Mouse (Mus musculus): ENCODE measurements around the gene Gm4707. TPM values are rescaled to one million over a fixed set of nuclear protein-coding genes. Genes with fewer than 3 reads are reported as not detected.
"Not testable (repeated sequence)": the region's sequence is repeated elsewhere in the genome, so short reads cannot be mapped to it uniquely, and the experiment has no call there.

The Gm4707 gene
- polyA plus RNA-seq, 1 experiment from 2014 or later, result 0.80 TPM

- Histone ChIP-seq H3K36me3 (ENCODE audit: insufficient read depth, low read length) (no peaks in the 10 kb centered on the region), H3K9ac (ENCODE audit: low read depth, low read length) (no peak overlapping the region), H3K4me2 (ENCODE audit: low read length) (peak overlapping the region; percentile 67), H3K4me1 (replicated peaks; ENCODE audit: insufficient read depth, low read length) (peaks cover 9% of the 10 kb centered on the region; the same call in 1 of the 2 replicates), H3K27ac (peak overlapping the region; percentile 97; the same call in 1 of the 2 replicates), H3K4me3 (replicated peaks; ENCODE audit: low read depth, low read length) (peak overlapping the region; percentile 83; the same call in 1 of the 2 replicates), H3K9me3 (replicated peaks; ENCODE audit: low read length) (no peaks in the 10 kb centered on the region), H3K27me3 (ENCODE audit: insufficient read depth, low read length) (no peaks in the 10 kb centered on the region)
- TF ChIP-seq CTCF (IDR thresholded peaks at IDR 0.05; ENCODE audit: low read depth), result no peak
- ATAC-seq (replicated peaks; ENCODE audit: low FRiP score, low read depth), result no peak
- 64% methylated on average over 7 of the region's 7 CpGs for WGBS
- no peak for DNase-seq (ENCODE audit: low spot score)
These were observed 16.8 kb upstream of the Gm4707 start for GRCm38 (mm10) chr17:71476346-71477020.

DNA sequence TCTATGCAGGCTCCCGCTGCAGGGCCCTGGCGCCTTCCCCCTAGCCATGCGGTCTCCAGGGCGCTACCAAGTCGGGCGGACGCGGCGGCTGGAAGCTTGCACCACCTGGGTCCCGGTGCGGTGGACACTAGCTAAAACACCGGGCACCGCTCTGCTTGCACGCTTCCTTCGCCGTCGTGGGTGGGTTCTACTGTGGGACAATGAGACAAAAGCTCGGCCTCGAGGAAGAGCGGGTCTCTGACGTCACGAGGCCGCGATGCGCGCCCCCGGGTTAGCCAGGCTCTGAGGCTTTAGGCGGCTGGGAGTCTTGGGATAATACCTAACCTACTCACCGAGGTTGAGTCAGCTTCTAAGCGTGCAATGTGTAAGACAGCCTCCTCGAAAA is 16.0 kb upstream of the Gm4707 start:
- Histone ChIP-seq H3K4me1 (replicated peaks; ENCODE audit: insufficient read depth, low read length) (peaks cover 9% of the 10 kb centered on the region; the same call in 1 of the 2 replicates), H3K9ac (ENCODE audit: low read depth, low read length) (peak overlapping the region; percentile 78), H3K4me3 (replicated peaks; ENCODE audit: low read depth, low read length) (peak overlapping the region; percentile 83), H3K4me2 (ENCODE audit: low read length) (peak overlapping the region; percentile 67), H3K27ac (peak overlapping the region; percentile 97), H3K36me3 (ENCODE audit: insufficient read depth, low read length) (no peaks in the 10 kb centered on the region), H3K9me3 (replicated peaks; ENCODE audit: low read length) (no peaks in the 10 kb centered on the region), H3K27me3 (ENCODE audit: insufficient read depth, low read length) (no peaks in the 10 kb centered on the region)
- TF ChIP-seq CTCF (IDR thresholded peaks at IDR 0.05; ENCODE audit: low read depth), result no peak
- ATAC-seq (replicated peaks; ENCODE audit: low FRiP score, low read depth), result peak; percentile 77
- under 1% methylated on average over 31 of the region's 31 CpGs for WGBS
- peak; percentile 81 for DNase-seq (ENCODE audit: low spot score)

DNA sequence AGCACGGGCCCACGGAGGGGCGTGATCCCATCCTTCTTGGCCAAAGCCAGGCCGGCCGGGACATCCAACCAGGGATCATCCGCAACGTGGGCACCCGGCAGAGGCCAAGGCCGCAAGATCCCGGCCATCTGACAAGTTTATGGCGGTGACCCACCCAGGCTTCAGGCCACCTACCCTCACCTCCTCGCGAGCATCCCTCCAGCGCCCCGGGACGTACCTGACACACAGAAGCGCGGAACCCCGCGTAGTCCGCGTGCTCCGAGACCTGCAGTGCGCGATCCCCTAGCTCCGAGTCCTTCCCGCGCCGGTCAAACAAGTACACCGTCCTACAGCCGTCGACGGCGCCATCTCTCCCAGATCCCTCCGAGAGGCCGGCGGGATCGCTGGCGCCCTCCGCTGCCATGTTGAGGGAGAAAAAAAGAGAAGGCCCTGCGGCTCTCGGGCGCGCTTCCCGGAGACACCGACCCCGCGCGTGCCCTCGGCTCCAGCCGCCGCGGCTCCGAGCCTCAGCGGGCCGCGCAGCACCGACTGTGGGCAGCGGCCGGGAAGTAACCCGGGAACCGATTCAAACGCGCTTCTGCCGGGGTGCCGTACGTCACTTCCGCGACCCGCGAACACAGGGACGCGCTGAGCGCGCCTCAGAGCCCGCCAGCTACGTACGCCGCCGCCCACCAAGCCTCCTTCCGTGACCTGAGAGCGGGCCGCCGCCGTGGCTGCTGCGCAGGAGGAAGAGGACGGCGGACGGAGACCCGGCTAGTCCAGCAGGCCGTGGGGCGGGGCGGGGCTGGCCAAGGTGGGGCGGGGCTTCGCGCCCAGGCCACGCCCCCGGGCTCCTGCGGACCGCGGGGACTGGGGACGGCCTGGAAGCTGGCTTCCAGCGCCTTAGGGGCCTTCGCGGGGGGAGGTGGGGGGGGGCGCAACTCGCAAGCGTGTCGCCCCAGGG is 15.3 kb upstream of the Gm4707 start, which contains the start of gene Smchd1:
Gene Smchd1, minus strand, starts transcription at position 582 of the 943 bp plus-strand sequence.
- H3K4me3 ChIP-seq (replicated peaks; ENCODE audit: low read depth, low read length), result peak within 1 kb of the TSS; percentile 83
- H3K27ac ChIP-seq, result peak within 1 kb of the TSS; percentile 97
- no peaks in the 10 kb centered on the region for H3K27me3 ChIP-seq (ENCODE audit: insufficient read depth, low read length)
- peak; percentile 97 for DNase-seq (ENCODE audit: low spot score)
- peak; percentile 15; the same call in 1 of the 2 replicates for TF ChIP-seq CTCF (IDR thresholded peaks at IDR 0.05; ENCODE audit: low read depth)
- H3K4me1 ChIP-seq (replicated peaks; ENCODE audit: insufficient read depth, low read length), result peaks cover 6% of the 10 kb centered on the region; the same call in 1 of the 2 replicates
- ATAC-seq (replicated peaks; ENCODE audit: low FRiP score, low read depth), result peak; percentile 96
- under 1% methylated on average over 96 of the region's 109 CpGs for WGBS
- H3K4me2 ChIP-seq (ENCODE audit: low read length), result peak within 1 kb of the TSS; percentile 67
- no peaks in the 10 kb centered on the region for H3K9me3 ChIP-seq (replicated peaks; ENCODE audit: low read length)
- peak within 1 kb of the TSS; percentile 78 for H3K9ac ChIP-seq (ENCODE audit: low read depth, low read length)
- no peaks in the 10 kb centered on the region for H3K36me3 ChIP-seq (ENCODE audit: insufficient read depth, low read length)

DNA sequence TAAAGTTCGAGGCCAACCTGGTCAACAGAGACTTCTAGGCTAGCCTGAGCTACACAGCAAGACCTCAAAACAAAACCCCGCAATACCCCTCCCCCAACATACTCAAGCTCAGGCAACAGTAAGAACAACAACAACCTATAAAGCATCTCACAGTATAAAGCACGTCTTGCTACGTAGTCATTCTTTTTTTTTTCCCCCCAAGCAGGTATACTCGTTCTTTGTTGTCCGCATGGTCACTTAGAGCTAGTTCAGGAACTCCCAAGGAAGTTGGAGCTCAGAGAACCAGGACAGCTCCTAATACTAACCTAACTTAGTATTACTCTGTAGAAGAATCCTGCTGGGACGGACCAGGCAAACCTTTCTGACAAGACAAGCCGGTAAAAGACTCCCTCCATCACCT is 14.4 kb upstream of the Gm4707 start:
- 16% methylated on average over 8 of the region's 8 CpGs for WGBS
- H3K4me1 ChIP-seq (replicated peaks; ENCODE audit: insufficient read depth, low read length), result peaks cover 5% of the 10 kb centered on the region; the same call in 1 of the 2 replicates
- no peak for TF ChIP-seq CTCF (IDR thresholded peaks at IDR 0.05; ENCODE audit: low read depth)
- peak overlapping the region; percentile 78 for H3K9ac ChIP-seq (ENCODE audit: low read depth, low read length)
- H3K4me3 ChIP-seq (replicated peaks; ENCODE audit: low read depth, low read length), result peak overlapping the region; percentile 83
- no peak overlapping the region for H3K27ac ChIP-seq
- H3K9me3 ChIP-seq (replicated peaks; ENCODE audit: low read length), result no peaks in the 10 kb centered on the region
- DNase-seq (ENCODE audit: low spot score) (peak; percentile 16), ATAC-seq (replicated peaks; ENCODE audit: low FRiP score, low read depth) (no peak)
- no peaks in the 10 kb centered on the region for H3K27me3 ChIP-seq (ENCODE audit: insufficient read depth, low read length)
- peak overlapping the region; percentile 67 for H3K4me2 ChIP-seq (ENCODE audit: low read length)
- H3K36me3 ChIP-seq (ENCODE audit: insufficient read depth, low read length), result no peaks in the 10 kb centered on the region

GRCm38 (mm10) chr17:71471261-71471660 is 11.5 kb upstream of the Gm4707 start:
- H3K27me3 ChIP-seq (ENCODE audit: insufficient read depth, low read length), result no peaks in the 10 kb centered on the region
- peaks cover 5% of the 10 kb centered on the region; the same call in 1 of the 2 replicates for H3K4me1 ChIP-seq (replicated peaks; ENCODE audit: insufficient read depth, low read length)
- no peak overlapping the region for H3K4me3 ChIP-seq (replicated peaks; ENCODE audit: low read depth, low read length)
- WGBS, result 76% methylated on average over 2 of the region's 2 CpGs
- H3K36me3 ChIP-seq (ENCODE audit: insufficient read depth, low read length), result no peaks in the 10 kb centered on the region
- no peak for ATAC-seq (replicated peaks; ENCODE audit: low FRiP score, low read depth)
- TF ChIP-seq CTCF (IDR thresholded peaks at IDR 0.05; ENCODE audit: low read depth), result no peak
- no peaks in the 10 kb centered on the region for H3K9me3 ChIP-seq (replicated peaks; ENCODE audit: low read length)
- no peak overlapping the region for H3K4me2 ChIP-seq (ENCODE audit: low read length)
- H3K27ac ChIP-seq, result no peak overlapping the region
- no peak overlapping the region for H3K9ac ChIP-seq (ENCODE audit: low read depth, low read length)
- DNase-seq (ENCODE audit: low spot score), result no peak

DNA sequence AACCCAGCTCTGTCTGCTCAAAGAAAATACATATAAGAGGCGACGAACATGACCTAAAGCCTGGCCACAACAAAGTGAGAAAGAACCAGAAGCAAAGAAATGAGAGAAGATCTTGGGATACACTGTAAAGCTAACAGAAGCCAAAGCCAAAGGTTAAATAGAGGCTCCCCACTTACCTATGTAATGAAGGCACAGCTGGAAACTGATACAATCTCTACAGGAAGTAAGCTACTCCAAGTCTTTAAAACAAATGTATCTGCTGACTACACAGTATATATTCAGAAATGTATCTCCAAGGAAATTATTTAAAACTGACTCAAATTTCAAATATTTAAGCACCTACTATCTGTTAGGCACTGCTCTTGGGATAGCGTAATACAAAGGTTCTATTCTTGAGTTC is 594 bp upstream of the Gm4707 start:
- DNase-seq (ENCODE audit: low spot score) (no peak), ATAC-seq (replicated peaks; ENCODE audit: low FRiP score, low read depth) (no peak)
- 87% methylated on average over 3 of the region's 3 CpGs for WGBS
- Histone ChIP-seq H3K9me3 (replicated peaks; ENCODE audit: low read length) (no peaks in the 10 kb centered on the region), H3K9ac (ENCODE audit: low read depth, low read length) (no peak overlapping the region), H3K4me1 (replicated peaks; ENCODE audit: insufficient read depth, low read length) (no peaks in the 10 kb centered on the region), H3K36me3 (ENCODE audit: insufficient read depth, low read length) (peaks cover 16% of the 10 kb centered on the region; the same call in 1 of the 2 replicates), H3K27me3 (ENCODE audit: insufficient read depth, low read length) (no peaks in the 10 kb centered on the region), H3K4me2 (ENCODE audit: low read length) (no peak overlapping the region), H3K27ac (no peak overlapping the region), H3K4me3 (replicated peaks; ENCODE audit: low read depth, low read length) (no peak overlapping the region)
- TF ChIP-seq CTCF (IDR thresholded peaks at IDR 0.05; ENCODE audit: low read depth), result no peak

DNA sequence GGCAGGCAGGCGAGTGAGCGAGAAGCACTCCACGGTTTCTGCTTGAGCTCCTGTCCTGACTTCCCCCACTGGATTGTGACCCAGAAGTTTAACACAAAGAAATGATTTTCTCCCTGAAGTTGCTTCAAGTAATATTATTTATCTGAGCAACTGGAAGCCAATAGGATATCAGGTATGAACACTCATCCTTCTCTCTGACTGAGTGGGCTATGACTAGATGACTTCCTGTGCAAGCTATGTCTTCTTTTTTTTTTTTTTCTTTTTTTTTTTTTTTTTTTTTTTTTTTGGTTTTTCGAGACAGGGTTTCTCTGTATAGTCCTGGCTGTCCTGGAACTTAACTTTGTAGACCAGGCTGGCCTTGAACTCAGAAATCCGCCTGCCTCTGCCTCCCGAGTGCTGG is 2.4 kb downstream of the Gm4707 start:
- not testable (repeated sequence) for ATAC-seq (replicated peaks; ENCODE audit: low FRiP score, low read depth); H3K9ac ChIP-seq (ENCODE audit: low read depth, low read length); H3K4me1 ChIP-seq (replicated peaks; ENCODE audit: insufficient read depth, low read length); H3K4me2 ChIP-seq (ENCODE audit: low read length); H3K9me3 ChIP-seq (replicated peaks; ENCODE audit: low read length); H3K27ac ChIP-seq; H3K4me3 ChIP-seq (replicated peaks; ENCODE audit: low read depth, low read length); H3K27me3 ChIP-seq (ENCODE audit: insufficient read depth, low read length); DNase-seq (ENCODE audit: low spot score)
- WGBS, result 94% methylated on average over 6 of the region's 6 CpGs
- peaks cover 14% of the 10 kb centered on the region; the same call in 1 of the 2 replicates for H3K36me3 ChIP-seq (ENCODE audit: insufficient read depth, low read length)

Measured in kidney, postnatal 0 days (tissue).